Mouse (Mus musculus) limb, embryonic 14.5 days (tissue): Measurements from ENCODE around the gene Mchr1. TPM values are rescaled to one million over a fixed set of nuclear protein-coding genes. Genes with fewer than 3 reads are reported as not detected.

Experiments
- ATAC-seq: fragments of 200-750 bp; cut with Nextera tagmentation; 2 replicates; pipeline ENCODE4 v1.8.0; 2017; ENCODE audit warnings: low read depth, moderate number of reproducible peaks, moderate TSS enrichment; ENCODE audit not compliant: low FRiP score
- DNase-seq: peaks from one replicate; pipeline ENCODE4 v3.0.0-alpha.2; 2015; ENCODE audit warnings: low spot score
- H3K27ac ChIP-seq: fragments of 300-500 bp; sonication (generic); replicated peaks from 2 replicates; pipeline ENCODE4 v1.5.1; 2014; ENCODE audit warnings: low read depth, mild to moderate bottlenecking, low read length, moderate library complexity, mixed read lengths
- H3K27me3 ChIP-seq: fragments of 300-500 bp; sonication (generic); 2 replicates; pipeline ENCODE4 v1.6.1; 2014; ENCODE audit warnings: low read length, mixed read lengths; ENCODE audit not compliant: control insufficient read depth, insufficient read depth
- H3K36me3 ChIP-seq: fragments of 300-500 bp; sonication (generic); 2 replicates; pipeline ENCODE4 v1.6.1; 2014; ENCODE audit warnings: mild to moderate bottlenecking, low read length, moderate library complexity, mixed read lengths; ENCODE audit not compliant: control insufficient read depth, insufficient read depth
- H3K4me1 ChIP-seq: fragments of 300-500 bp; sonication (generic); 2 replicates; pipeline ENCODE4 v1.6.1; 2014; ENCODE audit warnings: antibody characterized with exemption, low read length, mixed read lengths; ENCODE audit not compliant: control insufficient read depth, insufficient read depth
- H3K4me2 ChIP-seq: fragments of 300-500 bp; sonication (generic); replicated peaks from 2 replicates; pipeline ENCODE4 v1.6.1; 2014; ENCODE audit warnings: low read depth, mild to moderate bottlenecking, low read length, moderate library complexity; ENCODE audit not compliant: severe bottlenecking
- H3K4me3 ChIP-seq: fragments of 300-500 bp; sonication (generic); replicated peaks from 2 replicates; pipeline ENCODE4 v1.5.1; 2014; ENCODE audit warnings: low read length
- H3K9ac ChIP-seq: fragments of 300-500 bp; sonication (generic); 2 replicates; pipeline ENCODE4 v1.6.1; 2014; ENCODE audit warnings: mild to moderate bottlenecking, low read depth, low read length, moderate library complexity; ENCODE audit not compliant: severe bottlenecking
- H3K9me3 ChIP-seq: fragments of 300-500 bp; sonication (generic); 2 replicates; pipeline ENCODE4 v1.6.1; 2016; ENCODE audit warnings: low read length; ENCODE audit not compliant: control insufficient read depth
- POLR2A ChIP-seq: fragments of 200-500 bp; IDR thresholded peaks from 2 replicates; pipeline ENCODE4 v1.8.0; 2012; ENCODE audit warnings: inconsistent platforms, mild to moderate bottlenecking, moderate library complexity, borderline replicate concordance; ENCODE audit not compliant: insufficient read depth, insufficient read length; ENCODE audit errors: extremely low read depth
- WGBS: fragments of 180-500 bp; shearing (Covaris S2); extraction: QIAGEN DNeasy Blood & Tissue Kit; methylation state at CpG from one replicate; pipeline ENCODE4 v1.1.7; 2014; 5-methylcytosine and 5-hydroxymethylcytosine counted together
- polyA plus RNA-seq, 2 experiments: library from polyadenylated mRNA; depleted of rRNA in 1 of 2; stranded (reverse) in 1 of 2; unstranded in 1 of 2; fragments of >200 nt; fragmentation: Nextera tagmentation in 1 of 2; extraction: Ambion mirVana in 1 of 2; gene quantifications; 2 replicates each; pipeline versions ENCODE4 v1.2.1 to v1.2.3; 2012 to 2014

Mchr1 gene
- polyA plus RNA-seq, 2 experiments = 1.2 to 1.7 TPM

DNA sequence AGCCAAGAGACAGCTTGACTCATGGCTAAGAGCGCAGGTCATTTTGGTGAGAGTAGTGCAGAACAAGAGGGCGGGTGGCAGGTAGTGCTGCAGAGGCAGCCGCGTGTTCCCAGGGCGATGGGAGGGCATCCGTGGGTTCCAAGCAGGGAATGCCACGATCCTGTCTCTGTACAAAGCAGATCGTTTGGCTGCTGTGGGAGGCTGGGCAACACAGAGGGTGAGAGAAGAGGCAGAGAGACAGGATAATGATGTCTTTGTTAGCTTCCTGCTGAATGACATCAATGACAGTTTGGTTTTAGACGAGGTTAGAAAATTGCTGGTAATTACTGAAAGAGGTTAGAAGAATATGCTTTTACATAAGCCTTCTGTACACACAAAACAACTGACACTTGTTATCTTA lies 23.0 kb downstream of the Mchr1 start:
- H3K4me2 ChIP-seq = no peak overlapping the region
- H3K4me3 ChIP-seq = no peak overlapping the region
- no peaks in the 10 kb centered on the region for H3K27me3 ChIP-seq
- WGBS = 63% methylated on average over 9 of the region's 9 CpGs
- H3K27ac ChIP-seq = no peak overlapping the region
- H3K9me3 ChIP-seq = no peaks in the 10 kb centered on the region
- H3K9ac ChIP-seq = no peak overlapping the region
- no peaks in the 10 kb centered on the region for H3K4me1 ChIP-seq
- H3K36me3 ChIP-seq = no peaks in the 10 kb centered on the region
- no peak for DNase-seq
- no peak for ATAC-seq
- TF ChIP-seq POLR2A = no peak

DNA sequence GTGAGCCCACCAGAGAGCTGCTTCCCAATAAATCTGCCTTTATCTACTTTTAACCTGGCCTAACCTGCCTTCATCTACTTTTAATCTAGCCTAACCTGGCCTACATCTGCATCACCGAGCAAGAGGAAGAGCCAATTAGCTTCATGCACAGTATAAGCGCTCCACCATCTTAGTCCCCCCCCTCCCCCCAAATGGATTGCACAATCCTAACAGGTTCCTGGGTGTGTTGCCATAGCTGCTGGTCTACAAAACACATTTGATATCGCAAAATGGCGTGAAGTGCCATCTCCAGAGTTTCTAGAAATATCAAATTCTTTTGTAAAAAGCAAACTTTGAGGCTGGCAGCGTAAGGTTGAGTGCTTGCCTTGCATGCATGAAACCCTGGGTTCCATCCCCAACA lies 24.0 kb downstream of the Mchr1 start:
- no peak overlapping the region for H3K4me2 ChIP-seq
- DNase-seq = no peak
- ATAC-seq = no peak
- no peaks in the 10 kb centered on the region for H3K36me3 ChIP-seq
- no peak overlapping the region for H3K9ac ChIP-seq
- H3K4me3 ChIP-seq = no peak overlapping the region
- H3K27me3 ChIP-seq = no peaks in the 10 kb centered on the region
- no peak overlapping the region for H3K27ac ChIP-seq
- 88% methylated on average over 5 of the region's 5 CpGs for WGBS
- TF ChIP-seq POLR2A = no peak
- no peaks in the 10 kb centered on the region for H3K4me1 ChIP-seq
- no peaks in the 10 kb centered on the region for H3K9me3 ChIP-seq

DNA sequence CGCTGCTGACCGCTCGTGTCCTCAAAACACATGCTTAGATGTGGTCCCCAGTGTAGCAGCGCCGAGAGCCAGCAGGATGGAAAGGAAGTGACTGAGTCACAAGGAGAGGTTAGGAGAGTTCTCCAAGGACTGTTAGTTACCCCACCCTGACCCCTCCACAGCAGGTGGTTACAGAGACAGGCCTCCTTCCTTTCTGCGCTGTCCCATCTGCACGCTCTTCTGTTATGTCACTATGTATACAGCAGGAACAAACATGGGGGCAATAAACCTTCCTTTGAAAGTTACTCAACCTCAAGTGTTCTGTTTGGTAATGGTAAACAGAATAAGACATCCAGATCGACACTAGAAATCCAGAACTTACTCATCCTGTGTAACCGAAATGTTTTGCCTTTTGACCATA lies 24.9 kb downstream of the Mchr1 start:
- H3K4me2 ChIP-seq = no peak overlapping the region
- no peaks in the 10 kb centered on the region for H3K4me1 ChIP-seq
- ATAC-seq (no peak), DNase-seq (no peak)
- 76% methylated on average over 9 of the region's 9 CpGs for WGBS
- H3K4me3 ChIP-seq = no peak overlapping the region
- TF ChIP-seq POLR2A = no peak
- H3K36me3 ChIP-seq = no peaks in the 10 kb centered on the region
- H3K27me3 ChIP-seq = no peaks in the 10 kb centered on the region
- no peak overlapping the region for H3K27ac ChIP-seq
- H3K9ac ChIP-seq = no peak overlapping the region
- no peaks in the 10 kb centered on the region for H3K9me3 ChIP-seq

DNA sequence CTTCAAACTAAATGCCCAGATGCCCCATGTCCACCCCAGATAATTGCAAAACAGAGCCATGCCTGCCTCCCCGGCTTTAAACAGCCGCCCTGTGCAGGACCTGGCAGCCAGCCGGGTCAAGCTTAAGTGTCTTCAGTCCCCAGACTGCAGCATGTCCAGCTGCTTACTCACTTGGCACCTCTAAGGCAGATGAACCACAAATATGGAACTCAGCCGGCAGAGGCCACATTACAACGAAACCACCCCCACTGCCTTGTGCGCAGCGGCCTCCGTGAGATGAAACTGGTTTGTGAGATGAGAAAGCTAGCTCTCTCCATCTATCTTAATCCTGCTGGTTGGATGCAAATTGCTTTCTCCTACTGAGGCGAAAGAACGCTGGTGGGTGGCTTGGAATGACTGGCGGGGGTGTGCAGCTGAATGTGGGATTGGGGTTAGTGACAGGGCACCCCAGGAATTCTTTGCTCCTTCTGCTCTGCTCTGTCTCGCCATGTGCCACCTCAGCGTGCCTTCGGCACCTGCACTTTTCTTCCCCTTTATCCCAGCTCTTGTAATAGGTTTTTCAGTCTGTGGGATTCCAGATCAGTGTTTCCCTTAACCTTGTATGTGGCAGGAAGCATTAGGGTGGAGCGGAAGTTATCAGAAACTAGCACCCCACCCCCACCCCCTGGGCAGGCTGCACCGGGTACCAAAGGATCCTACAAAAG lies 29.2 kb downstream of the Mchr1 start:
- no peak for ATAC-seq
- H3K27me3 ChIP-seq = no peaks in the 10 kb centered on the region
- no peak overlapping the region for H3K4me3 ChIP-seq
- no peaks in the 10 kb centered on the region for H3K36me3 ChIP-seq
- 44% methylated on average over 16 of the region's 16 CpGs for WGBS
- DNase-seq = peak; percentile 39
- no peak overlapping the region for H3K27ac ChIP-seq
- no peak overlapping the region for H3K4me2 ChIP-seq
- no peak overlapping the region for H3K9ac ChIP-seq
- TF ChIP-seq POLR2A = no peak
- H3K4me1 ChIP-seq = no peaks in the 10 kb centered on the region
- no peaks in the 10 kb centered on the region for H3K9me3 ChIP-seq

- no peak overlapping the region for H3K4me3 ChIP-seq
- no peaks in the 10 kb centered on the region for H3K36me3 ChIP-seq
- H3K4me2 ChIP-seq = no peak overlapping the region
- H3K27me3 ChIP-seq = no peaks in the 10 kb centered on the region
- no peaks in the 10 kb centered on the region for H3K4me1 ChIP-seq
- H3K27ac ChIP-seq = no peak overlapping the region
- no peak for ATAC-seq
- TF ChIP-seq POLR2A = no peak
- no peak for DNase-seq
- H3K9ac ChIP-seq = no peak overlapping the region
- no peaks in the 10 kb centered on the region for H3K9me3 ChIP-seq
- WGBS = 86% methylated on average over 2 of the region's 2 CpGs
Measured at GRCm38 (mm10) chr15:81267416-81267815, 32.1 kb downstream of the Mchr1 start.
